Mouse (Mus musculus) cerebellum, adult 11 months (tissue): ENCODE measurements around the gene Sell.

Experiments used
- DNase-seq: peaks from one replicate; pipeline ENCODE4 v3.0.0; 2022

The Sell gene

DNA sequence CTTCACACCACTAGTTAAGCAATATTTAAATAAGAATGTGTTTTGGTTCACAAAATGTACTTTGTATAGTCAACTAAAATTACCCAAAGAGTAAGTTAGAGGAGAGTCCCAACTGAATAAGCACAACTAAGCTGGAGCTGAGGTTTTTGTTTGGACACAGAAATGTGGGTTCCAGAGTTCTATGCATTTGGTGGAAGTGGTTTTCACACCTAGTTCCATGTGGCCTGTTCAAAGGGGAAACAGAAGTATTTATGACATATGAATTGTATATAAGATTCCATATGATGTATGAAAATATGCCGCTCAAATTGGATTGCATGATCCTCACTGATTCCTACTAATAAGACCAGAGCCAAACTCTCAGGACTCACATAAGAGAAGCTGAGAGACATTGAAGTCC lies 13.6 kb downstream of the Sell start:
- no peak for DNase-seq

- DNase-seq, result no peak
These were observed 14.7 kb downstream of the Sell start for GRCm38 (mm10) chr1:164076441-164076840.

DNA sequence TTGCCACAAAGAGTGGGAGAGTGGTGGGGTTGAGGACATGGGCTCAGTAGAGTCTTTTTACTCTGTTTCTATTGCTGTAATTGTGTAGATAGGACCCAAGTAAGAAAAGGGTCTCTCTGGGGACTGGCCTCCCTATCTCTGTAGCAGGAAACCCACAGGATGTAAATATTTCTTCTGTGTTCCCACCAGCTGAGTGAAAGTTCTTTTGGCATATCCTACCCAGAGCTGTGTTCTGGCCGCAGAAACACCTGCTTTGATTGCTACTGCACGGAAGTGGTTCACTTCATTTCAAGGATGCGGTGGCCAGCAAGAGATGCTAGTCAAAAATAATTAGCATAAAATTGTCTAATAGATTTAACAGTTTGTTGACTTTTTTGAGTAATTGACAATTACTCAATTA lies 15.2 kb downstream of the Sell start:
- DNase-seq, result no peak

GRCm38 (mm10) chr1:164078323-164078741 lies 16.6 kb downstream of the Sell start:
- no peak for DNase-seq

DNA sequence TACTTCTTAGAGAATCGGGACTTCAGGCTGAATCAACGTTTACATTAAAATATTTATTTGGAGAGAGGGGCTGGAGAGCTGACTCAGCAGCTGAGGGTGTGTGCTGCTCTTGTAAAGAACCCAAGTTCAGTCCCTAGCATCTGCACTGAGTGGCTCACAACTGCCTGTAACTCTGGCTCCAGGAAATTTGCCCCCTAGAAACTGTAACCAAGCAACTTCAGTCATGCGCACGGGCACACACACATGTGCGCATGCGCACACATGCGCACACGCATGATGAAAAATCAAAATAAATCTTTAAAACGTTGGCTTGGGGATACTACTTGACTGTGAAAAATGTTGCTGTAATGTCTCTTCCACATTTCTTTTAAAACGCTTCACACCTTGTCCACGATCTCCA lies 17.3 kb downstream of the Sell start:
- DNase-seq, result no peak

GRCm38 (mm10) chr1:164083046-164083445 lies 21.3 kb downstream of the Sell start:
- no peak for DNase-seq

GRCm38 (mm10) chr1:164086797-164087196 lies 25.0 kb downstream of the Sell start:
- DNase-seq, result no peak

DNA sequence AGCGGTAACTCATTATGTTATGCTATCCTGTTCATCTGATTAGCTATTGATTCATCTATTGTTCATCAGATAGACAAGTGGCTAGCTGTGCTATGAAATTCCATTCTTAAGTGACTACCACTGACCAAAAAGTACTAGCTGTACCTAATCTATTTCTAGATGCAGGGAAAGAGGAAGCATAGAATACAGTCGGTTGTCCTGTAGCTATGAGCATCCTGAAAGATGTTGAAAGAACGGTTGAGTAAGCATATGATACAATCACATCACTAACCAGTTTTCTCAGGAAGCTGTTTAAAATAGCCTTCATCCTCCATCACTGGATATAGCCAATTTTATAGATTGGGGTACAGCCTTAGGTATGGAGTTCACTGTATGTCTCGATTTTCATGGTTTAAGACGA lies 26.1 kb downstream of the Sell start:
- DNase-seq, result no peak

DNA sequence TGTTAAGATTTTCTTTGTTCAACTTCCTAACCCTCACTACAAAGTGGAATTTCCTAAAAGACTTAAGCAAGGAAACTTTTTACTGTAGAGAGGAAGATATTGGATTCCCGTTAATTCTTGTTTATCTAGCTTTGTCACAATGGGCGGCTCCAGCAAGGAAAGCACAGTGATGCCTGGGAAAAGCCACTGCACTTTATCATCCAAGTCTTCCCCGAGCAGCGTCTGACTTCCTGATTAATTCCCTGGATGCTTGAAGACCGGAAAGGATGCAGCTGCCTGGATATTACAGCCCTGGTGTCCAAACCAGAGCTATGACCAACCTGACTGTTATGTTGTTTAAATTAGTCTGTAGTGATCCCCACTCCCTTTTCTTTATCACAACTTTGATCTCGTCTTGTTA lies 35.0 kb downstream of the Sell start:
- DNase-seq, result no peak

DNA sequence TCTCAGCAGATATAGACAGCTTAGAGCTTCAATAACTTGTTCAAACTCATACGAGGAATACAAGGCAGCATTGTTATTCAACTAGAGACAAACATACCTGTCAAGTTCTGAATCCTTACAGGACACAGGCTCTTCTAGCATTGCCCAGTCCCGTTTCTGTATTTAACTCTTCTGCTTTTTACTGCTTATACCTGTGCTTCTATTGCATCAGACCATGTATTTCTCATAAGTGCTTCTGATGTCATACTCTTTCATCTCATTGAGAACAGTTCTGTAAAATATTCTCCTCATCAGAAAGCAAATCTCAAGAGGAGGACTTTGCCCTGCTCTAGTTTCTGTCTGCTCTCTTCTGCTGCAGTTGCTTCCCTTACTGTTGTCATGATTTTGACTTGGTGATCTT lies 36.1 kb downstream of the Sell start:
- no peak for DNase-seq

GRCm38 (mm10) chr1:164098372-164098771 lies 36.6 kb downstream of the Sell start:
- DNase-seq, result no peak

- no peak for DNase-seq
These were observed 48.0 kb downstream of the Sell start for GRCm38 (mm10) chr1:164109763-164110162.

DNA sequence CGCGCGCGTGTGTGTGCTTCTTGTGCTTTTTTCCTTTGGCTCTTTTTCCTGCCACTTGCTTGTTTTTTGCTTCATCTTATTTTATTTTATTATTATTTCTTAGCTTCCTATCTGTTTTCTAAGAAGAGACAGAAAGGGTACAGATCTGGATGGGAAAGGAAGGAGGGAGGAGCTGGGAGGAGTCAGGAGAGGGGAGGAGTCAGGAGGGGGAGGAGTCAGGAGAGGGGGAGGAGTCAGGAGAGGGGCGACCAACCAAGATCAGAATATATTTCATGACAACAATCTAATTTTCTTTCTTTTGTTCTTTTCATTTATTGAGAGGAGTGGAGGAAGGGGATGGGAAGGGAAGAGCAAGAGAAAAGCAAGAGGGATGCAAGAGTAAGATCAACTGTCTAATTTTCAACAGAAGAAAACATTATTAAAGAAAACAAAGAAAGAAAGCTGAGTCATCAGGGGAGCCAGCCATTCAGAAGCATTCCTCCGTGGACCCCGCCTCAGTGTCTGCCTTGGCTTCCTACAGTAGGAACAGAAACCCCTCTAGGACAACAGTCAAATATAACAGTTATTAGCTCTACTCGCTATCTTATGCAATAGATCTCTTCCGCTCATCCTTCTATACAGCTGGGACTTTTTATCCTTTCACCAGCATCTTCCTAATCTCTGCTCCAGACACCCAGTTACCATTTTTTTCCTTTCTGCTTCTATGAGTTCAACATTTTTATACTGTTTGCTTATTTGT lies 49.0 kb downstream of the Sell start:
- DNase-seq, result no peak

DNA sequence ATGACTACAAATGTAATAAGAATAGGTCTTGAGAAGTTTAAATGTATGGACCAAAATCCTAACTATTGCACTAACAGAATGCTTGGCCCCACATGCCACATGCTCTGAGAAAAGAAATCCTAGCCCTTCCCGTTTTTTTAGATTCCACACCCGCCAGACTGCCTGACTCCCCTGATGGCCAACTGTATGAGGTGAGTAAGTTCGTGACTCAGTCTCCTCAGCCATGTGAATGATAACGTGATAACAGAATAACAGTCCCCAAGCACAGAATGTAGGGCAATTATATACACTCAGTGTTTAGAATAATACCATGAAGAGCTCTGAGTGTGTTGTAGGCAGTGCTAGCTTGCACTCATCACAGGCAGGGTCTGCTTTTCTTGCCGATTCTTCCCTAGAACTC lies 52.5 kb downstream of the Sell start:
- DNase-seq, result no peak

- no peak for DNase-seq
These were observed 53.2 kb downstream of the Sell start, which contains the start of gene Selp for GRCm38 (mm10) chr1:164114947-164115493. Gene Selp, plus strand, starts transcription at chr1:164115264.

GRCm38 (mm10) chr1:164115647-164116046 lies 53.9 kb downstream of the Sell start:
- DNase-seq, result no peak

DNA sequence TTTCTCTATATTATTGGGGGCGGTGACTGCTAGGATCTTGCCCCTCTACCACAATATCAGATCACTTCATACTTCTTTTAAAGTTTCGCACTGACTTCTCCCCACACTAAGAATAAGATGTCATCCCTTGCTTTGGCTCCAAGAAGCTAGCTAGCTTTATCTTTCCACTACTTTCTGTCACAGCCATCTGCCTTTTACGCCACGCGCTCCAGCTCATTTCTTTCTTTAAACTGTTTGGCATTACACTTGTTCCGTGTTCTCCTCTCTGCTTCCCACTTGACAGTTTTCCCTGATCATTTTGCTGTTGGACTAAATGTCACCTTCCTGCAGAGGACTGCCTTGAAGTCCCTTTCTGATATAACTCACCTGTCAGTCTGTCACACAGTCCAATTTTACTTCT lies 56.1 kb downstream of the Sell start:
- DNase-seq, result no peak

GRCm38 (mm10) chr1:164119892-164120776 lies 58.4 kb downstream of the Sell start:
- no peak for DNase-seq

DNA sequence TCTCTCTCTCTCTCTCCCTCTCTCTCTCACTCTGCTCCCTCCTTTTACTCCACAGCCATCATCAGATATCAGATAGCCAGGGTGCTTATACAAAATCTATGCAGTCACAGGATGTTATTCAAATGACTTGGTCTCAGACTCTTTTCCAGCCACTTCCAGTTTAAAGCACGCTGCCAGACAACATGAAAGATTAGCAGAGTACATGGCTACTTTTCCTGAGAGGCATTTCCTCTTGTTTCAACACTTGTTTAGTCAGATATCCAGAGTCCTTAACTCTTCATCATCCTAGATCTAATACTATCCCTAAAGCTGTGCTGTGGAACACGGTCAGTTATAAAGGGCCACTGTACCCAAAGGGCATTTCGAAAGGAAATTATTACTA lies 59.0 kb downstream of the Sell start:
- no peak for DNase-seq

DNA sequence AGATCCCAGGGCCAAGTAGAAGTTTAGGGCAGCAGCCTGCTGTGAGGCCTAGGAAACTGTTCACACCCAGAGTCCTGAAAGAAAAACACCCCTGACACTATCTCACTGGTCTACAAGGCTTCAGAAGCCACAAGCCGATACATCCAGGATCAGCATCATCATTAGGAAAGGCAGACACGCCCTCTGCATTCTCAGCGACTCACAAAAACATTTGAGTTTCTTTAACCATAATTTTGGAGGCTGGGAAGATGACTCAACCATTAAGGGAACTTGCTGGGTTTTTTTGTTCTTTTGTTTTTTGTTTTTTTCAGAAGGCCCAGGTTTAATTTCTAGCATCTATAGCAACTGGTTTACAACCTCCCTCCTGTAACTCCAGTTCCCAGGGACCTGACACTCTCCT lies 62.1 kb downstream of the Sell start:
- DNase-seq, result no peak

- no peak for DNase-seq
These were observed 68.2 kb downstream of the Sell start for GRCm38 (mm10) chr1:164130013-164130412.

- DNase-seq, result no peak
These were observed 70.8 kb downstream of the Sell start for GRCm38 (mm10) chr1:164132609-164133008.
